Mouse (Mus musculus) liver, embryonic 16.5 days (tissue): ENCODE results near the gene Lrmda. TPM values are rescaled to one million over a fixed set of nuclear protein-coding genes. Genes with fewer than 3 reads are reported as not detected.

Source experiments
- ATAC-seq: fragments of 200-750 bp; cut with Nextera tagmentation; 2 replicates; pipeline ENCODE4 v1.8.0; 2017; ENCODE audit warnings: low read depth, mild to moderate bottlenecking, moderate number of reproducible peaks, moderate library complexity
- H3K27ac ChIP-seq: fragments of 300-500 bp; sonication (generic); 2 replicates; pipeline ENCODE4 v1.5.1; 2014; ENCODE audit warnings: mild to moderate bottlenecking, low read length
- H3K27me3 ChIP-seq: fragments of 300-500 bp; sonication (generic); 2 replicates; pipeline ENCODE4 v1.6.1; 2014; ENCODE audit warnings: low read depth, low read length, mixed read lengths; ENCODE audit not compliant: control insufficient read depth, insufficient read depth
- H3K36me3 ChIP-seq: fragments of 300-500 bp; sonication (generic); 2 replicates; pipeline ENCODE4 v1.6.1; 2014; ENCODE audit warnings: mild to moderate bottlenecking; ENCODE audit not compliant: control insufficient read depth, insufficient read depth
- H3K4me1 ChIP-seq: fragments of 300-500 bp; sonication (generic); 2 replicates; pipeline ENCODE4 v1.6.1; 2014; ENCODE audit warnings: low read depth, low read length, mixed read lengths; ENCODE audit not compliant: control insufficient read depth
- H3K4me2 ChIP-seq: fragments of 300-500 bp; sonication (generic); 2 replicates; pipeline ENCODE4 v1.6.1; 2014; ENCODE audit warnings: low read depth, low read length, mixed read lengths
- H3K4me3 ChIP-seq: fragments of 300-500 bp; sonication (generic); 2 replicates; pipeline ENCODE4 v1.5.1; 2014; ENCODE audit warnings: low read depth, mild to moderate bottlenecking, low read length
- H3K9ac ChIP-seq: fragments of 300-500 bp; sonication (generic); 2 replicates; pipeline ENCODE4 v1.6.1; 2014; ENCODE audit warnings: low read depth, low read length
- H3K9me3 ChIP-seq: fragments of 300-500 bp; sonication (generic); replicated peaks from 2 replicates; pipeline ENCODE4 v1.6.1; 2016; ENCODE audit warnings: low read length; ENCODE audit not compliant: control insufficient read depth
- WGBS: fragments of 180-500 bp; shearing (Covaris S2); extraction: QIAGEN DNeasy Blood & Tissue Kit; methylation state at CpG from one replicate; pipeline ENCODE4 v1.1.7; 2014; ENCODE audit not compliant: insufficient replicate concordance; 5-methylcytosine and 5-hydroxymethylcytosine counted together
- polyA plus RNA-seq: library from polyadenylated mRNA; unstranded; fragments of >200 nt; fragmentation: Nextera tagmentation; extraction: Ambion mirVana; gene quantifications from 2 replicates; pipeline ENCODE4 v1.2.1, GENCODE M21; 2015

The Lrmda gene
- polyA plus RNA-seq, 1 experiment from 2014 or later = 0.46 TPM

- Histone ChIP-seq H3K4me3 (no peak overlapping the region), H3K4me2 (no peak overlapping the region), H3K4me1 (peaks cover 3% of the 10 kb centered on the region), H3K36me3 (no peaks in the 10 kb centered on the region), H3K9ac (no peak overlapping the region), H3K9me3 (no peaks in the 10 kb centered on the region), H3K27ac (no peak overlapping the region), H3K27me3 (peaks cover 96% of the 10 kb centered on the region)
- no peak for ATAC-seq
- WGBS = 37% methylated on average over 5 of the region's 5 CpGs
Measured at GRCm38 (mm10) chr14:21991856-21992255, 27.7 kb upstream of the Lrmda start.

GRCm38 (mm10) chr14:21992321-21992885 is 27.1 kb upstream of the Lrmda start:
- peaks cover 3% of the 10 kb centered on the region for H3K4me1 ChIP-seq
- no peaks in the 10 kb centered on the region for H3K9me3 ChIP-seq
- H3K27me3 ChIP-seq = peaks cover 91% of the 10 kb centered on the region
- 50% methylated on average over 4 of the region's 4 CpGs for WGBS
- no peak overlapping the region for H3K4me3 ChIP-seq
- no peak overlapping the region for H3K9ac ChIP-seq
- no peaks in the 10 kb centered on the region for H3K36me3 ChIP-seq
- H3K4me2 ChIP-seq = no peak overlapping the region
- H3K27ac ChIP-seq = no peak overlapping the region
- no peak for ATAC-seq

GRCm38 (mm10) chr14:21993251-21994060 is 26.1 kb upstream of the Lrmda start:
- 17% methylated on average over 14 of the region's 14 CpGs for WGBS
- ATAC-seq = no peak
- H3K9ac ChIP-seq = no peak overlapping the region

GRCm38 (mm10) chr14:21994061-21994990 is 25.2 kb upstream of the Lrmda start:
- no peaks in the 10 kb centered on the region for H3K36me3 ChIP-seq
- H3K27me3 ChIP-seq = peaks cover 72% of the 10 kb centered on the region
- H3K4me3 ChIP-seq = peak overlapping the region; percentile 48
- H3K4me1 ChIP-seq = peaks cover 3% of the 10 kb centered on the region
- no peak for ATAC-seq
- no peak overlapping the region for H3K27ac ChIP-seq
- peak overlapping the region; percentile 61 for H3K4me2 ChIP-seq
- H3K9me3 ChIP-seq = no peaks in the 10 kb centered on the region
- WGBS = 4% methylated on average over 44 of the region's 44 CpGs
- no peak overlapping the region for H3K9ac ChIP-seq

More at GRCm38 (mm10) chr14:21993251-21994060, 26.1 kb upstream of the Lrmda start:
- no peak overlapping the region for H3K27ac ChIP-seq
- H3K9me3 ChIP-seq = no peaks in the 10 kb centered on the region
- no peaks in the 10 kb centered on the region for H3K36me3 ChIP-seq
- peak overlapping the region; percentile 38 for H3K4me3 ChIP-seq
- peak overlapping the region; percentile 61 for H3K4me2 ChIP-seq
- H3K4me1 ChIP-seq = peaks cover 3% of the 10 kb centered on the region
- peaks cover 80% of the 10 kb centered on the region for H3K27me3 ChIP-seq

GRCm38 (mm10) chr14:21995031-21995754 is 24.3 kb upstream of the Lrmda start:
- H3K4me2 ChIP-seq = peak overlapping the region; percentile 61
- no peak overlapping the region for H3K27ac ChIP-seq
- H3K9ac ChIP-seq = no peak overlapping the region
- peak; percentile 66; the same call in 1 of the 2 replicates for ATAC-seq
- H3K27me3 ChIP-seq = peaks cover 63% of the 10 kb centered on the region
- H3K4me3 ChIP-seq = peak overlapping the region; percentile 48
- H3K9me3 ChIP-seq = no peaks in the 10 kb centered on the region
- peaks cover 3% of the 10 kb centered on the region for H3K4me1 ChIP-seq
- under 1% methylated on average over 36 of the region's 36 CpGs for WGBS
- H3K36me3 ChIP-seq = no peaks in the 10 kb centered on the region

- H3K9me3 ChIP-seq = no peaks in the 10 kb centered on the region
- no peak overlapping the region for H3K4me2 ChIP-seq
- ATAC-seq = no peak
- H3K36me3 ChIP-seq = no peaks in the 10 kb centered on the region
- no peak overlapping the region for H3K9ac ChIP-seq
- no peak overlapping the region for H3K27ac ChIP-seq
- WGBS = 60% methylated on average over 4 of the region's 4 CpGs
- peaks cover 2% of the 10 kb centered on the region for H3K4me1 ChIP-seq
- H3K4me3 ChIP-seq = no peak overlapping the region
- H3K27me3 ChIP-seq = peaks cover 19% of the 10 kb centered on the region
Measured at GRCm38 (mm10) chr14:21999588-21999987, 19.9 kb upstream of the Lrmda start.

GRCm38 (mm10) chr14:22003231-22003630 is 16.3 kb upstream of the Lrmda start:
- H3K27me3 ChIP-seq = no peaks in the 10 kb centered on the region
- H3K4me2 ChIP-seq = no peak overlapping the region
- H3K4me3 ChIP-seq = no peak overlapping the region
- no peaks in the 10 kb centered on the region for H3K9me3 ChIP-seq
- 40% methylated on average over 1 of the region's 1 CpGs for WGBS
- ATAC-seq = no peak
- H3K36me3 ChIP-seq = no peaks in the 10 kb centered on the region
- no peaks in the 10 kb centered on the region; the same call in 1 of the 2 replicates for H3K4me1 ChIP-seq
- no peak overlapping the region for H3K9ac ChIP-seq
- H3K27ac ChIP-seq = no peak overlapping the region

GRCm38 (mm10) chr14:22003631-22004030 is 15.9 kb upstream of the Lrmda start:
- Histone ChIP-seq H3K36me3 (no peaks in the 10 kb centered on the region), H3K27ac (no peak overlapping the region)
- no peak for ATAC-seq

More at GRCm38 (mm10) chr14:22003631-22004030, 15.9 kb upstream of the Lrmda start:
- H3K4me3 ChIP-seq = no peak overlapping the region
- 59% methylated on average over 4 of the region's 4 CpGs for WGBS
- no peaks in the 10 kb centered on the region; the same call in 1 of the 2 replicates for H3K4me1 ChIP-seq
- no peak overlapping the region for H3K9ac ChIP-seq
- no peaks in the 10 kb centered on the region for H3K27me3 ChIP-seq
- no peak overlapping the region for H3K4me2 ChIP-seq
- H3K9me3 ChIP-seq = no peaks in the 10 kb centered on the region
